Mouse (Mus musculus) cerebellum, postnatal 4 days (tissue): Measurements from ENCODE around the gene Cd164.

Experiments
- DNase-seq, 2 experiments: peaks; one replicate each; pipeline ENCODE4 v3.0.0; 2022; ENCODE audit warnings: low spot score in 2 of 2, mixed read lengths in 1 of 2

Cd164 gene

GRCm38 (mm10) chr10:41500941-41501340 is 18.3 kb upstream of the Cd164 start:
- DNase-seq: no peak

GRCm38 (mm10) chr10:41504996-41505395 is 14.2 kb upstream of the Cd164 start:
- DNase-seq: no peak

GRCm38 (mm10) chr10:41505446-41505845 is 13.8 kb upstream of the Cd164 start:
- DNase-seq: peak in 1 of 2 experiments; percentile 61

- no peak for DNase-seq
These were observed 10.1 kb upstream of the Cd164 start for GRCm38 (mm10) chr10:41509160-41509559.

- DNase-seq: no peak
These were observed 4.9 kb upstream of the Cd164 start for GRCm38 (mm10) chr10:41514301-41514700.

- DNase-seq: no peak
These were observed 4.3 kb upstream of the Cd164 start for GRCm38 (mm10) chr10:41514921-41515320.

GRCm38 (mm10) chr10:41518508-41518980 is 670 bp upstream of the Cd164 start:
- DNase-seq: peak; percentile 38 to 63

GRCm38 (mm10) chr10:41519640-41520409 is 611 bp downstream of the Cd164 start:
- no peak for DNase-seq

- no peak for DNase-seq
These were observed 1.1 kb downstream of the Cd164 start for GRCm38 (mm10) chr10:41520410-41520673.

- DNase-seq: no peak
These were observed 4.2 kb downstream of the Cd164 start for GRCm38 (mm10) chr10:41523386-41523785.

- no peak for DNase-seq
These were observed 6.5 kb downstream of the Cd164 start for GRCm38 (mm10) chr10:41525696-41526095.

- no peak for DNase-seq
These were observed 10.8 kb downstream of the Cd164 start for GRCm38 (mm10) chr10:41529972-41530371.

GRCm38 (mm10) chr10:41535991-41536390 is 16.8 kb downstream of the Cd164 start:
- DNase-seq: no peak

- DNase-seq: no peak
These were observed 17.5 kb downstream of the Cd164 start for GRCm38 (mm10) chr10:41536714-41537113.

- no peak for DNase-seq
These were observed 18.2 kb downstream of the Cd164 start for GRCm38 (mm10) chr10:41537226-41537982.

- DNase-seq: no peak
These were observed 18.7 kb downstream of the Cd164 start for GRCm38 (mm10) chr10:41537983-41538330.

GRCm38 (mm10) chr10:41538986-41539385 is 19.8 kb downstream of the Cd164 start:
- DNase-seq: no peak

- no peak for DNase-seq
These were observed 22.8 kb downstream of the Cd164 start for GRCm38 (mm10) chr10:41542057-41542456.

GRCm38 (mm10) chr10:41543439-41543838 is 24.2 kb downstream of the Cd164 start:
- no peak for DNase-seq

- DNase-seq: no peak
These were observed 24.6 kb downstream of the Cd164 start for GRCm38 (mm10) chr10:41543844-41544243.

- no peak for DNase-seq
These were observed 25.4 kb downstream of the Cd164 start for GRCm38 (mm10) chr10:41544481-41545190.

- DNase-seq: no peak
These were observed 26.1 kb downstream of the Cd164 start for GRCm38 (mm10) chr10:41545224-41545755.
